Mouse (Mus musculus) adipocyte (in vitro differentiated cells): ENCODE results near the gene Alkbh3.
A peak's percentile ranks its signal among the peaks of the same experiment; 100 is the strongest.

Experiments used
- DNase-seq: peaks from one replicate; pipeline ENCODE4 v3.0.0-alpha.2; 2016; ENCODE audit warnings: low spot score

Alkbh3 gene

DNA sequence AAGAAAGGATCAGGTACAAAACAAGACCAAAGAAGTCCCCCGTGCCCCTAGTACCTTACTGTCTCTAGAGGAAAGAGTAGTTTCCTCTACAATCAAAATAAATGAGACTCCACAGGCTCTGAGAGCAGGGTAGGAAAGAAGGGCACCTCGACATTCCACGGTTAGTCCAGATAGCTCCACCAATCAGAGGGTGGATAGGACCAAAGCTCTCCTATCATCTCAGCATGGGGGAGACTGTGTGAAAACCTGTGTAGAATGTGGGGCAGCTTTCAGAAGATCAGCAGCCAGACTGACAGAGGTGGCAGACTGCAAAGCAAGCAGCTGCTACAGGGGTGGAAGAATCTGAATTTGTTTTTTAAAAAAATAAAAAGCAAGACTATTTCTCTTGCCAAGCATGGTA lies 17.8 kb downstream of the Alkbh3 start:
- DNase-seq, result no peak

DNA sequence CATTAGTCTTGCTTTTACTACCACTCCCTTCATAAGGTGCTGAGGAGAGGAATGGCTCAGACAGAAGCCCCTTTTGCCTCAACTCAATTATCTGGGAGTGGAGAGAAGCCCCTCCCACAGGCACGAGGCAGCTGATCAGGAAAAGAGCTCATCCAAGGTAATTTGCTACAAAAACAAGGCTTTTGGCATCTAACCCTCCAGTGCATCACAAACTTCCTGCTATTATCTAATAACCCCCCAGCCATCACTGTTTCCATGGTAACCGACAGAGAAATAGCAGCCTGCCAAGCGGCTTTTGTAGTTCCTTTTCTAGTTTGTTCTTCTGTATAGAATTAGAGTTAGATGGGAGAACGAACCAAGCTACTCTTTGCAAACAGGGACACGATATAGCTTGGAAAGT lies 18.3 kb downstream of the Alkbh3 start:
- DNase-seq, result no peak

DNA sequence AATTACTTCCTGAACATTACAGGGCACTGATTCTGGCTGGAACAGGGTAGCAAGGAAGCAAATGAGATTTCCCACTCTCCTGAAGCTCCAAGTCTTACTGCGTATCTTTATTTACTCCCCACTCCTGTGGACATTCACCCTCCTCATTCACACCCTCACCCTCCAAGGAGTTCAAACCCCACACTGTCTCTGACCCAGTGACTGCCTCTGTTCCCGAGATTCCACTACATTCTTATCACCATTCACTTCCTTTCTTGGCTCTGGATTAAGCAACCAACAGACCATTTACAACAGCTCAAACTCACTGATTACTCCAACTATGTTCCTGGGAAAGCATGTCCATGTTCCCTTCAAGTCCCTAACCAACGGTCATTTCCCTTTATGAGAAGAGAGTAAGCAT lies 19.3 kb downstream of the Alkbh3 start:
- DNase-seq, result no peak

DNA sequence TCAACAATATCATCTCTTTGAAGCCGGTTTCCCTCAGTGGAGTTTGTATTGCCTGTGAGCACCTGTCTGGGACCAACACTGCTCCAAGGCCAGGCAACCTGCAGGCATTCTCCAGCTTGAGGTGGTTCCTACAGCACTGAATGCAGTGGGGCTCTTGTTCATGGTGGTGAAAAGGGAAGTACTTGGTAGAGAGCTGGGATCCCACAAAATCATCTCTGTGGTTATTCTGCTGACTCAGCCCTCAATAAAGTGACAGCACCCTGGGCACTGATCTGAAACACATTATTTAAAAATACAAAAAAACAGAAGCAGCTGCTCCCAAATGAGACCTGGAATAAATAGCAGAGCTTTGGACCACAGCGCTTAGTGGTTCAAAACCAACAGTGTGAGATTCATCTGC lies 22.2 kb downstream of the Alkbh3 start:
- no peak for DNase-seq

DNA sequence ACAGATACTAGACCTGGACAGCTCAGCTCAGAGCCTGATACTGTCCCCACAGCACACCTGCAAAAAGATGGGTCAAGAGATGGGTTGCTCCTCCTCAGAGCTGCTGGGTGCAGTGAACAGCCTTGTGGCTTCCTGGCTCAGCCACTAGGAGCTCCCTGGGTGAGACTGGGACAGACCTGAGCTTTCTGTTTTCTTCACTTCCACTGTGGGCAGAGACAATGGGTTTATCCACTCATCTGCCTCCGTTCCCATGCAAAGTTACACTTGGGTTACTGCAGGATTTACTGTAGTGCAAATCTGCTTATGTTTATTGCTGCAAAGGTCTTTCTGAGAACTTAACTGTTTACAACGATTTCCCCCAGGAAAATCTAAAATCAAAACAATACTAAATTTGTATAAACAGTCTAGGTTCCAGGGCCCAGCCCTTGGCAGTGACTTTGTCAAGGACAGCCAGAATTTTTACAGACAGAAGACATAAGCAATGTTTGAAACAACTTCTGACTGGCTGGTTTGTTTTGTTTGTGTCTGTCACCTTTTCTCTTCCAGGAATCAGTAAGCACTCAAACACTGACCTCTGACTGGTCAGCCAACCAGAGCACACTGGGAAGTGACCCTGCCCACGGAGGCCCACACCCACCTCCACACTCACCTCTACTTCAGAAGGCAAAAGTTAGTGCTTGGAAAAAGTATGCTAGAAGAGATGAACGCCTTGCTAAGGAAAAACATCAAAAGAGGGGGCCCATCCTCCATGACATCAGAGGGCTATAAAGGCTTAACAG lies 28.0 kb downstream of the Alkbh3 start:
- DNase-seq, result peak; percentile 14

DNA sequence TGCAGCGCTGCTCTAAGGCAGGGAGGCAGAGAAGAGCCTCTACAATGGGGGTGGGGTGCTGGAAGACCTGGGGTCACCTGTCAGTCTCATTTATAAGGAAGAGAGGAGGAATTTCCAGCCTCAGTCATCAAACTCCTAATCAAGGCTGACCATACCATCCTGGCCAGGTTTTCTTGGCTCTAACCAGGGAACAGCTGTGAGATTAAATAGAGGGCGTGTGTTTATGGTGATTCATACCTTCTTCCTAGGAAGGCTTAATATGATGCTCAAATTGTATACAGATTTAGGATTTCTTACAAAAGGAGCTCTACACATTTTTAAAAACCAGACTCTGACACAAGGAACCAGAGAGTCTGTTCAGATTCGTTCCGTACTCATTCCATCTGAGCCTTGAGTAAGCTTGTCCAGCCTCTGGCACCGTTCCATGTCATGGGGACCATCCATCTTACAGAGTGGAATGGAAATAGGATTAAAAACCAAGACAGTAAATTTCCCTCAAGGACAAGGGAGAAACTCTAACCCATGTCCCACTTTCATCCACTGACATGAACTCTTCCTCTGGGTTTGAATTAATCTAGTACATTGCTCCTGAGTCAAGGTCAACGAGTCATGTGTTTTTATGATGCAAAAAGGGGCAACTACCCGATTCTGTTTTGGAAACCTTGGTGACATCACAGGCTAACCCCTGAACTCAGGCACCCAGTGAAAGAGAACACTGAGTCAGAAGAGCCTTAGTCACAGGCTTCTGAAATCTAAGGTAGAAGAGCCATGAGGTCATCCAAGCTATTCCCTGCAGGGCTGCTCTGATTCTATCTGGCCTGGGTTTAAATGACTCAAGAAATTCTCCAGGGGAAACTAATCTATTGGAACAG lies 31.1 kb downstream of the Alkbh3 start:
- peak; percentile 4 for DNase-seq

DNA sequence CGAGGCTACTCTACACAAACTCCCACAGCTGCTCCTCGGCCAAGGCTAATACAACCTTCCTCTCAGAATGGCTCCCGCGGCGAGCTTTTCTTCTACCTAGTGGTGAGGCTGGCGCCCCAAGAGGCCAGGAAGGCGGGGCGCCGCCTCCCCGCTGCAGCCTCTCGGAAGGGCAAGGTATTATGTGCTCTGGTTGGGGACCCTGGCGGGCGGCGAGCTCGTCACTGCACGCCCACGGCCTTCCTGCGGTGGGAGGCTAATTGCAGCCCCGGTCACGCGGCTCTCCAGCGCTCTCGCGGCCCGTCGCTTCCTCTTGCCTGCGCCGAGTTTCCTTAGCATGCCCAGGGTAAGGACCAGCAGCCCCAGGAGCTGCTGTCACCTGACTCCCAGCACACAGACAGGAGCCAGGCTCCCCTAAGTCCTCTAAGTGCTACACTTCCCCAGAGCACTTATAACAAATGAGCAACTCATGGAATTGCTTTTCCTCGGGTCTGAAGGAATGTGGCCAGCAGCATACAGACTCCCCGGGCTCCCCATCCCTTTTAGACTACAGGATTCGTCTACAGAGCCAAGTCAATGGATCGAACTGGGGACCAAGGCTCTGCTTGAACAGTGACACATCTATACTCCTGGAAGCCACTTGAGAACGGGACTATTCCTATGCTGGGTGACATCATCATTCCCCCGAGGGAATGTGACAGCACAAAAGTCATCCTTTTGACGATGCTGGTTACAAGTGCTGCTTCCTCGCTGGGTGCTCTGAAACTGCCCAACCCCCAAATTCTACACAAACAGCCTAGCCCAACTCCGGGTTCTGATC lies 34.0 kb downstream of the Alkbh3 start:
- no peak for DNase-seq

DNA sequence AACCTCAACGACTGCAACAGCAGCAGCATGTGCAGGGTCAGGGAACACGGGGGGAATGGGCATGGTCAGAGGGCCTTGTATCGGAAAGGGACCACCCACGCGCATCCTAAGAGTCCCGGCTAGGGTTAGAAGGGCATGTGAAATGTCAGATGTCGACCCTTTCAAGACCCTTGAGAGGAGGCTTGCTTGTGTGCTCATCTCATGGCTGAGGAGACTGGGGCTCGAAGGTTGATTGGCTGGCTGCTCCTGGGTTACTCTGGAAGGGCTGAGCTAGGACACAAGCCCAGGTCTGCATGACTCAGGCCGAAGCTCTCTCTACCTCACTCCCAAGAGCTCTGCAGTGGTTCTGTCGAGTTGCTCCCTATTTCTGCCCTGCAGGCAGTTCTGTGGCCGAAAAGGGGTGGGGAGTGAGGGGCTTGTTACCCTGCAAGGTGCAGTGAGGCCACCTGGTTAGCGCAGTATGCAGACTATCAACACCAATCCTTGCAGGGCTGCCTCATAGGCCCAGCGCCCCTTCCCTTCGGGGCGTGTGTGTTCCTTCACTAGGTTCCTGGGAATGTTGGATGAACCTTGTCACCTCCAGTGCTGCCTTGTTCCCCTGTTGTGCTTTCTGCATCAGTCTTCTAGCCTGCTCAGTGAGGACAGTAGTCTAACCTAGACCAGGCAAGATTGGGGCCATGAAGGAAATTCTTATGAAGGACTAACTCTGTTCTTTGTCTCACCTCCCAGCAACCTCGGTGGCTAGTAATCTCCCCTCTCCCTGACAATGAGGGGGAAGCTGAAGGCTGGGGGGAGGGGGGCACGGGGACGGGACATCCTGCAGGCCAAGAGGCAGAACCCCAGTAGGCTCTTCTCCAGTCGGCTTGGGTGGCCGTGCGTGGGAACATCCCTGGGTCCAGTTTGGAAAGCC lies 34.8 kb downstream of the Alkbh3 start:
- no peak for DNase-seq

DNA sequence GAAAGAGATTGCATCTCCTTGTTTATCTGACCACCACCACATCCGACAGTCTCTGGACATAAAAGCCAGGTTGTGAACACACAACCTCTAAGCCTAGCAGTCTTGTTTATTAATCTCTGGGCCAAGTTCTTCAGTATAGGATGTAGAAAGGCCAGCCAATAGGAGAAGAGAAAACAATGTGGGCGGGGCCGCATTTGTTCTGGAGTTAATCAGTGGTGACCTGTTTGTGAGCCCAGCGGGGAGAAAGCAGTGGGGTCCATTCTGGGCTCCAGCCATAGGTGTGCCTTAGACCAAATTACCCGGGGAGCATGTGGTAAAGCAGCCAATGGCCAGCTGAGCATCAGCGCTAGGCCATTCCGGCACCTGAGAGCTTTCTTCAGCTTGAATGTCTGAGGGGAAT lies 35.6 kb downstream of the Alkbh3 start:
- DNase-seq, result no peak

DNA sequence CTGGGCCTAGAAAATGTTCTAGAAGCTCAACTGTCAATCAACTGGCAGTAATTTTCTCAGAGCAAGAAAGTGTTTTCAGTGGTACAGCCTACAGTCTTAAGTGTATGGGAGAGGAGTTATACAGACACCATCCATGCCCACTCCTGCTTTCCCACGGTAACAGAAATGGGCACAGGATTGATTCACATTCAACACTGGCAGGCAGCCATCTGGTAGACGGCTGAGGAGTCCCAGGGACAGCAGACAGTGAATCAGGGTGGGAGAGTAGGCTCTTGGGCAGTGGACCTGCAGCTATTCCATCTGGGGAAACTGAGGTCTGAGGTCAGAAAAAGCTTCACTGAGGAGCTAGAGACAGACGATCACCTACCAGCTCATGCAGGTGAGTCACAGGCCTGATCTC lies 39.0 kb downstream of the Alkbh3 start:
- DNase-seq, result no peak

DNA sequence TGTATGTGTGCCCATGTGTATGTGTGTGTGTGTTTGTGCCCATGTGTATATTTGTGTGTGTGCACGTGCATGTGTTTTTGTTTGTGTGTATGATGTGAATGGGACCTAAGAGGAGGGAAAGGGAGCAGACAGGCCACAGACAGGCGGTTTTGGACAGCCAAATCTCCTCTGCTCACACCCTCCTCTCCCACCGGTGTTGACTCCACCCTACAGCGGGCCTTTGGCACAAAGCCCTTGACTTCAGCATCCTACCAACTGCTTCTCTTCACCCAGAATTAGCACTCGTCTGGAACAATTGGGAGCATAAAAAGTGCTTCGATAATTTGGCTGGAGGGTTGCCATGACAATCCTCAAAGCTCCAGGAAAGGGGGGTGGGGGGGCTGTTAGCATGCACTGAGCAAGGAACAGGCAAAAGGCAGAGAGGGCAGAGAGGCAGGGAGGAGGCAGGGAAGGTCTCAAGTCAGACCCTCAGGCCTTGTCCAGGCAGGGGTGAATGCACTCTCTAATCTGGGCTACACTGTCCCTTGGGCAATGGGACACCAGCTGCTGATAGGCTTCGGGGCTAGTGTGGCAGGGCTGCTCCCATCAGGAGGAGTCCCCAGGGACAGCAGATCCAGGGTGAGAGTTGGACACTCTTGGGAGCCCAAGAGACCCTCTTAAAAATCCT lies 46.0 kb downstream of the Alkbh3 start:
- no peak for DNase-seq

DNA sequence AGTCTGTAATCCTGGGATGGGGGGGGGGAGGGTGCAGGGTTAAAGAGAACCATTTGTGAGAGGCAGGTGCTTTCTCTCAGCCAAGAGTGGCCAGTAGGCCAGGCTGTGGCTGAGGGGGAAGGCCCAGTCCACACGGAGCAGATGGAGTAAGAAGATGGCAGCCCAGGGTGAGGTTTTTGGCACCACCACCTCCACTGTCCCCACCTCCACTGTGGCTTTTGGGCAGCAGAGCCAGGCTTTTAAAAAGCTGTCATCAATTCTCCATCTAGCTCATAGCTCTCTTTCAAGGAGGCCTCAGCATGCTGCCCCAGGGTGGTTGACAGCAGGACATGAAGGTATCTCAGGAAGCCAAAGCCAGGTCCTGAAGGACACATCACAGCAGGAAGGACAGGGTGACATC lies 46.8 kb downstream of the Alkbh3 start:
- DNase-seq, result no peak

DNA sequence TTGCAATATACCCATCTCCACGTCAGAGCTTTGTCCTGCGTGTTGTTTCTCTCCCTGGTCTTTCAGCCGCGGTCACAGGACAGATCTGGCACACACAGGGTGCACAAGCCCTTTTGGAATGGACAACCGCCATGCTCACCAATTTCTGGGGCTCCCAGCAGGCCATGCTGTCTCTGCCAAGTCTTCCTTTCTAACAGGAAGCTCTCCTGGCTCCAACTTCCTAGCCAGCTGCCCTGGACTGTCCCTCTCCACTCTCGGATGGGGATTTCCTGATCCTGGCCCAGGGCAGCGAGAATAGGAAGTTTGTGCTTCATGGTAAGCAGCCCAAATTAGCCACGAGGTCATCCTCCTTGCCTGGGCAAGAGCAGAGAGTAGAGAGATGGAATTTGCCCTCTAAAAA lies 48.9 kb downstream of the Alkbh3 start:
- DNase-seq, result no peak

DNA sequence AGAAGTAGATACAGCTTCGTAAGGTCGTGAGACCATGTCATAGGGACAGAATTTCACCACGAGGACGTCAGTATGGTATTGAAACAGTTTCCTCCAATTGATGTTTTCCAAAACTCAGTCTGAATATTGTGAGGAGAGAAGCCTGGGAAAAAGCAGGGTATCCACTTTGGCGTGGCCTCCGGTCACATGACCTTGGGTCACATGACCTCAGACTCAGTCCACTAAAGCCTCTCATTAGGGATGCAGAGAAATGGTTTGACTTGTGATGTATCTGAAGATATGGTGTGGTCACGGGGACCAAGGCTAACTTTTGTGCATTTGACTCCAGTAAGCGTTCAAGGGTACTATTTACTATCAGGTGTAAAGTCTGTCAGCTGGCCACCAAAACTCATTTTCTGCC lies 51.3 kb downstream of the Alkbh3 start:
- DNase-seq, result no peak

DNA sequence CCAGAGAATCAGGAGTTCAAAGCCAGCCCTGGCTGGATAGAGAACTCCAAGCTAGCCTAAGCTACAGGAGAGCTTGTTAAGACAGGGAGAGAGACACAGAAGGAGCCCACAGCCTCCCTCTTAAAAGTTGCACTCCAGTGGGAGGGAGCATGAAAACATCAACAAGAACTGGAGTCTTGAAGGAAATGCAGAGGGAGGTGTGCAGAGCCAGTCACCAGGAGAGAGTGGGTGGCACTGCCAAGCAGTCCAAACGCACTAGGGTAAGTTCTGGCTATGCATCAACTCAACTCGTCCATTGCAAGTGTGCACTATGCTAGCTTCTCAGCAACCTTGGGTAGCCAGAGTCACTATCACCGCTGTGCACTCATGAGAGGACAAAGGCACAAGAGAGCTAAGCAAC lies 52.4 kb downstream of the Alkbh3 start:
- no peak for DNase-seq

DNA sequence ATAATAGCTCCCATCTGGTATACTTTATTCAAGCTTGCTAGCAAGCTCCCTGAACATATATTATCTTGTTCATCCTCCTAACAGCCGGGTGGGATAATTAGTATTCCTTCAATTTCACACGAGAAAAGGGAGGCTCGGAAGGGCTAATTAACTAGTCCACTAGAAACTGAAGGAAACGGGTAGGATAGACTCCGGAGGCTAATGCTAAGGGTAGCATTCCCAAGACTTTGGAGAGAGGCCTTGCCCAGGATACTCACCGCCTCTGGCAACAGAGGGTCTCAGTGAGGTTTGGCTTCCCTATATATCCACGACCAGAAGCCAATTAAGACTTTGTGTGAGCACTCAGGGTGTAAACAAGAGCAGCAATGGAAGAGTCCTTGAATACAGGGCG lies 52.8 kb downstream of the Alkbh3 start:
- no peak for DNase-seq

DNA sequence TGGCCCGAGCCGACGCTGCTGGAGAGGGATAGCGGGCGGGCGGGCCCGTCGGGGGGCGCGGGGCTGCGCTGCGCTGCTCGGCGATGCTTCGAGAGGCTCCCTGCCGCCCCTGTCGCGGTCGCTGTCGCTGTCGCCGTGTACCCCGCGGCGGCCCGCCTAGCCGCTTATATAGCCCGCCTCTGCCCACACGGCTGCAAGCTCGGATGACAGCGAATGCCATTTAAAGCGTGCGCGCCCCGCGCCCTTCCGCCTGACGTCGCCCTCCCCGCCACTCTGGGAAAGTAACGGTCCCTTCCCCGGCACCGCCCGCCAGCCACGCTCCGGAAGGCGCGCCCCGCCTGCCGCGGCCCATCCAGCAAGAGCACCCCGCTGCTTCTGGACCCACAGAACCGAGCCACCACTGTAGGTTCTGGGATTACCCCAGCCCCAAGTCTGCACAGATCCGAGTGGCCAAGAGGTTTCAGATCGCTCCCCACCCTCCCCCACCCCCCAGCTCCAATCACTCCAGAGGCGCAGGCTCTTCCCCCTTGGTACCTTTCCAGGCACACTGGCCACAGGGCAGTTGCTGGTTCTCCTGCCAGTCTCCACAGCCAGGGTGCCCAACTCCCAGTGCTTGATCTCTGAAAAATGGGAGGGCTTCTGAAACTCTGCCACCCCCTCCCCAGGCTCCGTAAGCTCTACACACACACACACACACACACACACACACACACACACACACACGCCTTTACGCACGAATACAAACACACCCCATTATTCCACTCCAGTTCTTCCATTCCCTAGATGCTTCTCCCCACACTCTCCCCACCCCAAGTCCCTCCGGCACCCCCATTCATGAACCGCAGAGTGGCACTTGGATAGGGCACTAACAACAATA lies 53.5 kb downstream of the Alkbh3 start, which contains the start of gene Gm13889:
Gm13889 (minus strand) TSS at position 294 of the 877 bp plus-strand sequence.
- DNase-seq, result no peak

DNA sequence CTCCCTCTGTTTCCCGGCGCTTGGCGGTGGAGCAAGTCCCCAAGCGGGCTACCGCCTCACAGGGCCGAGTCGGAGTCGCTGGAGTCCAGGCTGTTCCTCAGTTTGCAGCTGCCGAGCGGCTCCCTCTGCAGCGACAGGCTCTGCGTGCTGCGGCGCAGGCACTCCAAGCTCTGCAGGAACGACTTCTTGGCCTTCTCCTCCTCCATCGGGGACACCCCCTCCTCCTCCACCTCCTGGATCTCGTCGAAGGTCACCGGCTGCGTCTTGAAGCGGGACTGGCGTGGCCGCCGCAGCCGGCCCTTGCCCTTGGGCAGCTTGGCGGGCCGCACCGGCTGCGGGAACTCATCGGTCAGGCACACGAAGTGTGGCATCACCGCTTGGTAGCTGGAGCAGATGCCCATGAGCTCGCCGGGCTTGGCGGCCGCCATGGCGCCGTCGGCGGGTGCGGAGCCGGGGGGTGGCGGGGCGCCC lies 54.2 kb downstream of the Alkbh3 start:
- no peak for DNase-seq

DNA sequence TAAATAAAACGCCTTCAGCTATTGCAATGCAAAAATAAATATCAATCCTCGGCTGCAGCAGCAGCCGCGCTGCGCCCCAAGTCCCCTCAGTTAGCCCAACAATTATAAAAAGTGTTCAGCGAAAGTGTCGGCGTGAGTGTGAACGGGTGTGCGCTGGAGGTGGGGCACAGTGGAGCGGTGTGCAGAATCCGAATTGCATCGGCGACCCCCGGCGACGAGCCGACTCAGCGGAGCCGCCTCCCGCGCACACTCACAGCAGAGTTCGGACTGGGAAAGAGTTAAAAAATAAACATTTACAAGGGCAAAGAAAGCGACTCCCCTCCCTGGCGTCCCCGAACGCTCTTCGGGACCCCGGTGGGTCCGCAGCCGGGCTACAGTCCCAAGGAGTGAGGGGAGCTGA lies 54.7 kb downstream of the Alkbh3 start:
- no peak for DNase-seq
